Mouse (Mus musculus): ENCODE data around the gene Try10.
"Not testable (repeated sequence)": the region's sequence is repeated elsewhere in the genome, so short reads cannot be mapped to it uniquely, and the experiment has no call there.

The Try10 gene

DNA sequence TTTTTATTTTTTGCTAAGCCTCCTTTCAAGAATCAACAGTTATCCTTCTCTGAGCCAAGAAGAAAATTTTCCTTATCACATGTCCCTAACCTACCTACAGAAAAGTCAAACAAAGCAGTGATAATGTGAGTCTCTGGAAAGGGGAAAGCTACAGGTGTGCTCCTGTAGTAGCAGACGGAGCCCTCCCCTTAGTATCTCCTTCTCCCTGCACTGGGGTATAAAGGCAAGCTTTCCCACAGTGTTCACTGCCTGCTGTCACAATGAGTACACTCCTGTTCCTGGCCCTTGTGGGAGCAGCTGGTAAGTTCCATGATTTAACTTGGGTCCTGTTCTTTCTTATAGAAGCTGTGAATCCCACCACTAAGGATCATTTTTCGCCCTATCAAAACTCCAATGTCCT, at the start of gene Try10:
TSS of gene Try10 (plus strand) at position 174 of the 400 bp plus-strand sequence.
- DNase-seq (ENCODE audit: low read depth, low spot score): no peak

DNA sequence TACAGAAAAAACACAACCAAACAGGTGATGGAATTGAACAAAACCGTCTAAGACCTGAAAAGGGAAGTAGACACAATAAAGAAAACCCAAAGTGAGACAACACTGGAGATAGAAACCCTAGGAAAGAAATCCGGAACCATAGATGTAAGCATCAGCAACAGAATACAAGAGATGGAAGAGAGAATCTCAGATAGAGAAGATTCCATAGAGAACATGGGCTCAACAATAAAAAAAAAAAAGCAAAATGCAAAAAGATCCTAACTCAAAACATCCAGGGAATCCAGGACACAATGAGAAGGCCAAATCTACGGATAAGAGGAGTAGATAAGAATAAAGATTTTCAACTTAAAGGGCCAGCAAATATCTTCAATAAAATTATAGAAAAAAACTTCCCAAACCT, 37.2 kb upstream of the Try10 start, which contains the start of gene Try5:
TSS of gene Try5 (minus strand) at position 101 of the 400 bp plus-strand sequence.
- DNase-seq (ENCODE audit: low read depth, low spot score): not testable (repeated sequence)

DNA sequence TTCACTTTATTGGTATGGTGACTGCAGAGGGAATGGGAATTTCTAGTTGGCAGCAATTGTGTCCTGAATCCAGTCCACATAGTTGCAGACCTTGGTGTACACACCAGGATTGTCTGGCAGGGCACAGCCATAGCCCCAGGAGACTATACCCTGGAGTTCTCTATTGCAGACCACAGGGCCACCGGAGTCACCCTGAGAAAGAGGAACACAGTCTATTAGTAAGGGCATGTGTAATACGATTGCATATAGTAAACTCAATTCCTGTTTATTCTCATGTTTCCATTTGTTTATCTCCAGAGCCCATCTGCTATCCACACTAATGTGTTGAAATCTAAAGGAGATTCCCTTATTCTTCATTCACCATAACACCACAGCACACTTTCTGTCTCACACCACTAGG, 19.9 kb downstream of the Try10 start:
- DNase-seq (ENCODE audit: low read depth, low spot score): not testable (repeated sequence)

DNA sequence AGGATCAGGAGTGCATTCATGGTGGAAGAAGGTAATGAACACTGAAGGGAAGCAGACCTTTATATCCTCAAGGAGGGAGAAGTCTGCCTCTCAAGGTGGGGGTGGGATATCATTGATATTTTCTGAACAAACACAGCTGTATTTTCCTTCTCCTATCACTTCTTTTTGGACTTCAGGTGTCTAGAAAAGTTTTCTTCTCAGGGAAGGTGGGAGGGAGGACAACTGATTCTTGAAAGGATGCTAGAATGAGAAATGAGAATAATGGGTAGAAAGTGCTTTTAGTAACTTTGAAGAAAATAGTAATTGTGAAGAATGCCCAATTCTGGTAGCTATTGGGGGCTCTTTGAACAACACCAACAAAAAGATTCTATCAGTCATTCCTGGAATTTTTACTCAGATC, 23.7 kb downstream of the Try10 start, which contains the start of gene Prss3:
TSS of gene Prss3 (minus strand) at position 101 of the 400 bp plus-strand sequence.
- not testable (repeated sequence) for DNase-seq (ENCODE audit: low read depth, low spot score)

DNA sequence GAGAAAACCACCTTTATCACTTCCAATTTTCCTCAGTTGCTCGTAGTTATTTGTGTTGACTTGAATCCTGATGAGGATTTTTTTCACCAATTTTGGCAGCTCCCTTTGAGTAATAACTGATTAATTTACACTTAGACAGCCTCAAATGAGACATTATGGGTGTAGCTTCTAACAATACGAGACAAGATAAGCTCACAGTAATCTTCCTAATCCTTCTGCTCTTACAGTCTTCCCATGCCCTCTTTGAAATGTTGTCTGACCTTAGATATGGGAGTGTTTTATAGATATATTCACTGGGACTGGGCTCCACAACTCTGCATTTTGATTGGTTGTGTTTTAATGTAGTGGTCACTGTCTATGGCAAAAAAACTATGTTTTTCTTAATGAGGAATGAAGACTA, 32.9 kb downstream of the Try10 start:
- no peak for DNase-seq (ENCODE audit: low read depth, low spot score)

DNA sequence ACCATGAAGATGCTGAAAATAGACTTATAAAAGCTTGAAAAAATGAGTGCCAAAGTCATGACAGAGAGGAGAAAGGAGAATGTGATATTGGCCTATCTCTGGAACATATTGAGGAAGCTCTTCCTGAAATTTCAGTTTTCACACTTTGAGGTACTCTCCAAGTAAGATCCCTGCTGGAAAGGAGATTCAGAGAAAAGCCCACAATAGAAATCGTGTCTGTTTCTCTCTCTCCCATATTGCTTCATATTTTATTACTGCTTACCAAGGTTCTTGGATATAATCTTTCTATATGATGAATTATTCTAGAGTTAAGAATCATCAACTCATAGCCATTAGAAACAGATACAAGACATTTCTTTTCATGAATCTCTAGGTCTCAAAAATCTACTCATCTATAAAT, 37.7 kb downstream of the Try10 start:
- peak; percentile 37 for DNase-seq (ENCODE audit: low read depth, low spot score)

DNA sequence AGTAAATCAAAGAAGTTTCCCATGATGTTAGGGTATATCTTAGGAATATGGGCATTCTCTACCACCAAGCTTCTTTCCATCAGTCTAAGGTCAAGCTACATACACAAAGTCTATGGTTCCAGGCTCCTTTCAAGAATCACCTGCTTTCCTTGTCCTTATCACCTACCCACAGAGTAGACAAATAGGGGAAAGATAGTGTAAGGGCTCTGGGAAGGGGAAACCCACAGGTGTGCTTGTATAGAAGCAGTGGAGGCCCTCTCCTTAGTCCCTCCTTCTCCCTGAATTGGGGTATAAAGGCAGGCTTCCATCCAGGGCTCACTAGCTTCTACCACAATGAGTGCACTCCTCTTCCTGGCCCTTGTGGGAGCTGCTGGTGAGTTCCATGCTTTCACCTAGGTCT, 38.2 kb downstream of the Try10 start, which contains the start of gene Gm5771:
TSS of gene Gm5771 (plus strand) at position 301 of the 400 bp plus-strand sequence.
- not testable (repeated sequence) for DNase-seq (ENCODE audit: low read depth, low spot score)
